Mouse (Mus musculus) heart, adult 2 months (tissue): ENCODE data around the gene Tjap1.

ENCODE experiments used
- CTCF ChIP-seq: fragments of 200-600 bp; IDR thresholded peaks from 2 replicates; pipeline ENCODE4 v1.8.1; 2022; ENCODE audit warnings: antibody characterized with exemption, mild to moderate bottlenecking, moderate library complexity
- EP300 ChIP-seq: fragments of 200-500 bp; IDR thresholded peaks from 2 replicates; pipeline ENCODE4 v1.6.1; 2011; ENCODE audit warnings: low read depth, low read length, control low read depth; ENCODE audit not compliant: insufficient read depth
- POLR2A ChIP-seq: fragments of 200-500 bp; IDR thresholded peaks from 2 replicates; pipeline ENCODE4 v1.6.1; 2011; ENCODE audit warnings: mild to moderate bottlenecking, low read depth, low read length, control low read depth; ENCODE audit not compliant: insufficient read depth

DNA sequence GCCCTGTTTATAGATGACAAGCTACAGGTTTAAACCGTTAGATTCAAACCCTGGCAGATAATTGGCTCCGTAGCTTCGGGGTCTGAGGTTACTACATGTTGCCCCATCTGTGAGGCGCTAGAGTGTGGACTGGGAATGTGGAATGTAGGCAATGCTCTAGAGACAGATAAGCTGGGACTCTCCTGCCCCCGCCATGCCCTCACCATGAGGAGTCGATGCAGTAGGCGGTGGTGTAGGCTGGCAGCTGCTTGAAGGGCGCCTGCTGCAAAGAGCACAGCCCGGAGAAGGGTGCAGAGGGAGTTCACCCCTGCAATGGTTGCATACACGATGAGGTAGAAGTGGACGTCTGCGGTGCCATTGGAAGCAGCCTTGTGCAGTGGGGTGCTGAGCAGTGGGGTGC lies 27.0 kb upstream of the Tjap1 start:
- TF ChIP-seq POLR2A = no peak
- TF ChIP-seq CTCF = no peak
- TF ChIP-seq EP300 = no peak
